Mouse (Mus musculus) kidney, postnatal 36 days (tissue): Measurements from ENCODE around the gene Nudt6.

Experiments
- DNase-seq, 2 experiments: peaks; one replicate each; pipeline ENCODE4 v3.0.0; 2021 to 2022; ENCODE audit warnings: mixed read lengths in 2 of 2

Nudt6 gene

DNA sequence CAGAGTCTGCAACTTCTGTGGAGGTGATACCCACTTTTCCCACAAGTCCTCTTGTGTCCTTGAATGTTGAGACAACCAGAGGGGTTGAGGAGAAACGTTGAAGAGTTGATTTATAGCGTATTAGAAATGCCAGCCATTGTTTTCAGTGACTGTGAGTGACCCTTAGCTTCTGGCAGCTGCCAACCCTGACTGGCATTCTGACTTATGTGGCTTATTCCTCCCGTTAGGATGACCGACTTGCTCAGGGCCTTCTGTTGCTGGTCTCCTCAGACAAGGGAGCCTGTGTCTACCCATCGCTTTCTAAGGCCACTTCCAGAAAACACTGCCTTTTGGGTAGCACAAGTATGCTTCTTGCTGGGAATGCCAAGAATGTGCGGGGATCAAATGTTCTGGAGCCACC lies 38.6 kb downstream of the Nudt6 start:
- no peak for DNase-seq

DNA sequence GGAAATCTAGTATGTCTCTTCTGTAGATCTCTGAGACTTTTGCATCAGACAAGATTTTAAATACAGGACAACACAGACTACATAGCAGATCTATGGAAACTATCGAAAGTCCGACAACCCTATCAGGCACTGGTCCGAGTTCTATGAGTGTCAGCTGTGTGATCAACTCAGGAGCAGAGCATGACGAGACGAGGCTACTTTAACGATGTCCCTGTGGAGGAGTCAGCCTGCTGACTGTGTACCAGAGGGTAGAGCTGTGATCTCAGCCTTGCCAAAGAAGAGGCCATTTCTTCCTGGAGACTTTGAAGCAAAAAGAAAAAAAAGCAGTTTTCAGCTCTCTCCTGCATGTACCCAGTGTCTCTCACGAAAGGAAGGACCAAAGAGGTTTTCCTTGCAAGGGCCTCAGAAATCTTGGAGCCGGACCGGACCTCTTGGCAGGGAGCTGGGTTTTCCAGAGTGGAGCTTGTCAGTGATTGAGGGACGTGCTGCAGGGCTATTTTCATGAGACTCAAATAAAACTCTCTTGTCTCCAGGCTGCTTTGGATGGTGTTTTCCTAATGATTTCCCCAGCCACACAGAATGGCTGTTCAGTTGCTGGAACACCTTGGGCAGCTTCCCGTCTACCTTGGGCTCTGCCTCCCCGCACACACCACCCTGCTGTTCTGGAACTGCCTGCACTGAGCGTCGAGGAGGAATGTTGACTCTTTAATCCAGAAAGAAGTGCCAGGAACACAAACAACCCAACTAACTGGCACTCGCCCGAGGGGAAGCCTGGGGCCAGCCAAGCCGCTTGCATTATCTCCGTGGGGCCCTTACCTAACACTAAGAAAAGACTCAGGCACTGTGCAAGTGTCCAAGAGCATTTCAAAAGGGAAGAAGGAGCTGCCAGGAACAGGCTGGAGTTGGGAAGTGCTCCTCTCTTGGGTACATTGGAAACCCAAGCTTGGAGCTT lies 39.8 kb downstream of the Nudt6 start:
- peak in 1 of 2 experiments; percentile 9 for DNase-seq

DNA sequence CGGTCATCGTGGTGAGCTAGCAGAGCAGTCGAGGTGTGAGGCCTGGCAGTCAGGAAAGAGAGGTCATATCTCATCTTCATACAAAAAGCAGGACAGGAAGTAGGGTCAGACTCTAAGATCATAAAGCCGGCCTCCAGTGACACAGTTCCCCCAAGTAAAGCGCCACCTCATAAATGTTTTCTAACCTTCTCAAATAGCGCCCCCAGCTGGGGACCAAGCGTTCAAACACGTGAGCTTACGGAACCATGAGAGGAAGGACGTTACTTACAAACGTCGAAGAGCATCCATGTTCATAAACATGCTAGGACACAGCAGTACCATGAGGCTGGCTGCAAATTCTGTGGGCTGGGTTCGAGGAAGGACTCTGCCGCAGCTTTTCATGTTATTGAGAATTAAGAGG lies 40.8 kb downstream of the Nudt6 start:
- DNase-seq: peak in 1 of 2 experiments; percentile 19

GRCm38 (mm10) chr3:37378412-37378811 lies 41.6 kb downstream of the Nudt6 start:
- peak in 1 of 2 experiments; percentile 17 for DNase-seq

GRCm38 (mm10) chr3:37377926-37378325 lies 42.1 kb downstream of the Nudt6 start:
- DNase-seq: no peak

DNA sequence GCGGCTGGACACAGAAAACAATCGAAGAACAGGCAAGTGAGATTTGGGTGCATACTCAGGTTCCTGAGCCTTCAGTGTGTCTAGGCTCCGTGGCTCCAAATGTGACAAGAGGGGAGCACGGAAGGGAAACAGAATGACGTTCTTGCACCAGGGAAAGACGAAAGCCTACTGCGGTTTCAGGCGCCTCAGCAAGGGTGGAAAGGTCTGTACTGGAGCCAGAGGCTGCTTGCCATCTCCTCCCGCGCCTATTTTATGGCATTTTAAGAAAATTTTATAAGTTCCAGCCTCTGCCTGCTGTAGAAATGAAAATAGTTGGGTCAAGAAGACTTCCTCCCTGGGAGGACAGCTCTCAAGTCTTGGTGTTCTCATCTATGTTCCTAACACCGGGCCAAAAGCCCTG lies 46.3 kb downstream of the Nudt6 start:
- DNase-seq: no peak

DNA sequence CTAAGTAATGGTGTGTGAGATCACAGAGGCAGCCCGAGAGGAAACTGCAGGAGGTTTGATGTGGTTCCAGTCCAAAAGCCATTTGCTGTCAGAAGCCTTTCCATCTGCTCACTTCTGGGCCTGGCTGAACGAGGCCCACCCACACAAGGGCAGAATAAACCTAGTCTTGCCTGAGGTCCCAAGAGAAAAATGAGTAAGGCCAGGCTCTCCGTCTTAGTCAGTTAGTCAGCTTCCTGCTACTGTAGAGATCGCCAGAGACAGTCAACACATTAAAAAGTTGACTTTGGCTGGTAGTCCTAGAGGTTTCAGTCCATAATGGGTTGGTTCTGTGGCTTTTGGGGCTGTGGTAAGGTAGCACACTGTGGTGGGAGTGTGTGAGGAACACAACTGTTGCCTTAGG lies 49.6 kb downstream of the Nudt6 start:
- DNase-seq: no peak

DNA sequence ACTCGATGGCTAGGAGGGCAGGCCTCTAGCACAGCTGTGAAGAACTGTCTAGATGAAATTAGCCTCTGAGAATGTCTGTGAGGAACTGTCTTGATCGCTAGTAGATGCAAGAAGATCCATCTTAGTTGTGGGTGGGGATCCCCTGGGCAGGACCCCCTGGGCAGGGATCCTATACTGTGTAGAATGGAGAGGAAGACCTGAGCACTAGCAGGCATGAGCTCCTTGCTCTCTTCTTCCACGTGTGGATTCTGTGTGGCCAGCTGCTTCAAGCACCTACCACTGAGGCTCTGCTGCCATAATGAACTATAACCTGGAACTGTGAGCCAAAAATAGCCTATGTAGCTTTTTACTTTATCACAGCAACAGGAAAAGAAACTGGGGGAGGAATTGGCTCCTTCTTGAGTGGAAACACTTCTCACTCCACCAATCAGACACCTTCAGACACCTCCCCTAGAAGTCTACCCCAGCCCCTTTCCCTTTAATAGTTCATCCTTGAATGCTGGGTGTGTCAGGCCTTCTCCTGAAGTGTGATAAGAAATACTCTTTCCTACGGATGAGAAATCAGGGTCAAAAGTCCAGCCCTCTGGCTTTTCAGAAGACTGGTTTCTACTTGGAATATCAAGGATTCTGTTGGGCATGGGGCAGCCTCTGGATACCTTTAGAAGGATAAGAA lies 53.5 kb downstream of the Nudt6 start:
- DNase-seq: no peak

DNA sequence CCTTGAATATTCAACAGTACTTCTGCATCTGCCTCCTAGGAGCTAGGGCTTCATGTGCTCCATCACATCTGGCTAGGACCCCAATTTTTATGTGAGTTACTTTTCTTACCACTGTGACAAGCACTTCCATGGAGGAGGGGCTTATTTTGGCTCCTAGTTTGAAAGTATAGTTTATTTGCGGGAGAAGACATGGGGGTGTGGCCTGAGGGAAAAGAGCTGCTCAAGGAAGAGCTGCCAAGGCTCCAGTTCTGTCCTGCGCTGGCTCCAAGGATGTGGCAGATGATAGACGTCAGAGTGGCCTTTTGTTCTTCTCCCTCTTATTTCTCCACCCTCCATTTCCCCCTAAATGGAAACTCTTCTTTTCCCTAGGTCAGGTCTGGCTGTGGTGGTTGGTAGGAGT lies 54.0 kb downstream of the Nudt6 start:
- DNase-seq: no peak

GRCm38 (mm10) chr3:37365144-37365543 lies 54.9 kb downstream of the Nudt6 start:
- DNase-seq: no peak

DNA sequence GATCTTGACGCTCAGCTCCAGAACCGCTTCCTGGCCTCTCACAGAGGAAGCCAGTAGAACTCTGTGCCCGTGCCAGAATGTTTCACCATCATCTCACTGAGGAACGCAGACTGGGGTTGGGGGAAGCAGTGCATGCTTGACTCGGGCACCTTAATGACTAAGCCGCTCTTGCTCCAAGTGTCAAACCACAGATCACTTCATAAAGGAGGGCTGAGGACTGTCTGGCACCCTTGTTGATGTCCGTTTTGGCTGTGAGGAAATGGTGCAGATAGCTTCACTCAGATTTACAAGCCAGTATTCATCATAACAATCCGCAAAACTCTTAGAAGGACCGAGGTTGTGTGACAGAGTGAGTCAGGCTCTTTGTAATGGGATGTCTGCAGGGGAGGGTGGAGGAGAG lies 59.3 kb downstream of the Nudt6 start:
- no peak for DNase-seq
